In the genomic region with DNA sequence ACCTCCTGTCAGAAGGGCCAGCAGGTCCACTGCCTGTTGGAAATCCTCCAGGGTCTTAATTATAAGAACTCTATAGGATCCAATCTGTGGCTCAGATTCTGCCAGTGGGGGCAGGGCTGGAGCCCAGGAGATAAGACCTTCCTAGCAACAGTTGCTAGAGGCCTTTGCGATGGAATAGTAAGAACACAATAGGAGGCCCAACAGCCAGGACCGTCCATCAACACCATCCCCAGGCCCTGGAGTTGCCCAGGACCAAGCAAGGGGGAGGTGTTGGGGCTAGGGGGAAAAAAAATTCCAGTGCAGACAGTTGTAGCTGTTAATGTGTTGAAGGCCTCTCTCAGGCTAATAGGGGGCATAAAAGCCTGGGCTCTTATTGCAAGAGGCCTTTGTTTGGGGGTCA, we compare ENCODE assay signal across 12 mouse cellular contexts. TPM values are rescaled to one million over a fixed set of nuclear protein-coding genes. Genes with fewer than 3 reads are reported as not detected.
A peak's percentile ranks its signal among the peaks of the same experiment; 100 is the strongest.
DNase-seq lines count a peak whose midpoint lies in the region; ATAC-seq and TF ChIP-seq lines count a peak whose summit lies in the region.
"Had no signal": no experiment of that assay in that cellular context is flagged by ENCODE, and none has a peak within 500 bp of the region (broad histone marks: within the 10 kb centered on the region; RNA-seq: fewer than 3 reads in every experiment).

No protein-coding gene starts in this region.

- H3K9me3 ChIP-seq in forebrain, embryonic 13.5 days (replicated peaks), result no peaks in the 10 kb centered on the region
- no peaks in the 10 kb centered on the region for H3K9me3 ChIP-seq in midbrain, embryonic 10.5 days (replicated peaks)

- peak overlapping the region; percentile 28; the same call in 1 of the 2 replicates for H3K27ac ChIP-seq in testis, adult 2 months (ENCODE audit: control insufficient read depth, insufficient read depth, low read depth, low read length)
- H3K27ac ChIP-seq in forebrain, embryonic 13.5 days, result no peak overlapping the region
- peak overlapping the region; percentile 85 for H3K27ac ChIP-seq in midbrain, embryonic 10.5 days (replicated peaks)

- H3K4me3 ChIP-seq in testis, adult 2 months (ENCODE audit: control insufficient read depth, low read depth, low read length), result peak overlapping the region; percentile 82
- H3K4me3 ChIP-seq in forebrain, embryonic 13.5 days, result no peak overlapping the region
- H3K4me3 ChIP-seq in midbrain, embryonic 10.5 days, result no peak overlapping the region
- H3K4me3 ChIP-seq: erythroblast, embryonic 14.5 days had no signal

- peak; percentile 24; the same call in 1 of the 2 replicates for TF ChIP-seq POLR2A in testis, adult 2 months (IDR thresholded peaks at IDR 0.05; ENCODE audit: control insufficient read depth, low read depth, low read length)

- H3K27me3 ChIP-seq in testis, adult 2 months (ENCODE audit: control insufficient read depth, insufficient read depth, low read length), result no peaks in the 10 kb centered on the region
- no peaks in the 10 kb centered on the region for H3K27me3 ChIP-seq in forebrain, embryonic 13.5 days
- H3K27me3 ChIP-seq in midbrain, embryonic 10.5 days (ENCODE audit: low read depth, poor library complexity, severe bottlenecking), result no peaks in the 10 kb centered on the region

- TF ChIP-seq CTCF in testis, adult 2 months (IDR thresholded peaks at IDR 0.05; ENCODE audit: control insufficient read depth, insufficient read depth, insufficient replicate concordance, low read depth, low read length), result no peak

- peaks cover 7% of the 10 kb centered on the region for H3K4me1 ChIP-seq in testis, adult 2 months (ENCODE audit: control insufficient read depth, insufficient read depth, low read length)
- H3K4me1 ChIP-seq in forebrain, embryonic 13.5 days, result peaks cover 9% of the 10 kb centered on the region
- H3K4me1 ChIP-seq in midbrain, embryonic 10.5 days, result peaks cover 30% of the 10 kb centered on the region

- peak; percentile 33; the same call in 1 of the 2 replicates for ATAC-seq in forebrain, embryonic 13.5 days

- 5% methylated on average over 2 of the region's 2 CpGs for WGBS in forebrain, embryonic 13.5 days
- WGBS in midbrain, embryonic 10.5 days, result 3% methylated on average over 2 of the region's 2 CpGs

- no peak for DNase-seq in testis, postnatal 14 days (ENCODE audit: low spot score)
- peak; percentile 63 for DNase-seq in midbrain, embryonic 10.5 days (ENCODE audit: low spot score)
- no peak for DNase-seq in frontal cortex, postnatal 36 days (ENCODE audit: low spot score in 2 of 2)
- no peak for DNase-seq in right cerebral cortex, adult 18-20 months
- no peak for DNase-seq in kidney, adult 8-10 months
- DNase-seq: cerebellum, adult 8-10 months; gastrocnemius, postnatal 25 days; kidney, postnatal 25 days; lung, embryonic 14.5 days had no signal

- no peak overlapping the region for H3K9ac ChIP-seq in forebrain, embryonic 13.5 days
- H3K9ac ChIP-seq: lung, embryonic 14.5 days had no signal

- H3K36me3 ChIP-seq in testis, adult 2 months (ENCODE audit: control insufficient read depth, insufficient read depth, low read length), result no peaks in the 10 kb centered on the region
- H3K36me3 ChIP-seq in forebrain, embryonic 13.5 days (ENCODE audit: poor library complexity, severe bottlenecking), result no peaks in the 10 kb centered on the region
- H3K36me3 ChIP-seq in midbrain, embryonic 10.5 days, result no peaks in the 10 kb centered on the region

- H3K4me2 ChIP-seq in forebrain, embryonic 13.5 days, result no peak overlapping the region
- H3K4me2 ChIP-seq: lung, embryonic 14.5 days had no signal

RNA-seq across cellular contexts. Expression of a gene that starts 19.1 kb away (rescaled TPM):
- polyA plus RNA-seq in testis, adult 2 months (2012; rRNA removed), result 30.0 and 33.0 TPM in 2 replicates
- polyA plus RNA-seq in forebrain, embryonic 13.5 days (2015; fragmentation: Nextera tagmentation; extraction: Ambion mirVana), result 15.7 and 16.6 TPM in 2 replicates
- 21.0 and 21.6 TPM in 2 replicates for polyA plus RNA-seq in midbrain, embryonic 10.5 days (2016; fragmentation: Nextera tagmentation; extraction: Ambion mirVana)

RNA-seq across cellular contexts. Expression of a gene that starts 56.6 kb away (rescaled TPM):
- polyA plus RNA-seq in testis, adult 2 months (2012; rRNA removed), result 0.10 and 0.14 TPM in 2 replicates
- polyA plus RNA-seq in forebrain, embryonic 13.5 days (2015; fragmentation: Nextera tagmentation; extraction: Ambion mirVana), result 2.0 and 2.3 TPM in 2 replicates
- polyA plus RNA-seq in midbrain, embryonic 10.5 days (2016; fragmentation: Nextera tagmentation; extraction: Ambion mirVana), result 0.49 and 0.79 TPM in 2 replicates
- polyA plus RNA-seq: erythroblast, embryonic 14.5 days had no signal
